Mouse (Mus musculus) lung, adult 2 months (tissue): ENCODE data around the gene Gnao1.

Source experiments
- CTCF ChIP-seq: fragments of 200-500 bp; IDR thresholded peaks from 2 replicates; pipeline ENCODE4 v1.5.1; 2011; ENCODE audit warnings: mild to moderate bottlenecking, low read length, control low read depth; ENCODE audit not compliant: insufficient read depth
- POLR2A ChIP-seq: fragments of 200-500 bp; IDR thresholded peaks from 2 replicates; pipeline ENCODE4 v1.6.1; 2011; ENCODE audit warnings: low read depth, mild to moderate bottlenecking, control low read depth, low read length, borderline replicate concordance; ENCODE audit errors: extremely low read depth

GRCm38 (mm10) chr8:93864064-93864463 is 54.3 kb downstream of the Gnao1 start:
- TF ChIP-seq CTCF (no peak), POLR2A (no peak)
